Mouse (Mus musculus): ENCODE measurements around the gene Limch1. TPM values are rescaled to one million over a fixed set of nuclear protein-coding genes. Genes with fewer than 3 reads are reported as not detected.
A peak's percentile ranks its signal among the peaks of the same experiment; 100 is the strongest.

Gene Limch1
- total and polyA plus RNA-seq, 2 experiments from 2014 or later = 62.8 to 133 TPM

DNA sequence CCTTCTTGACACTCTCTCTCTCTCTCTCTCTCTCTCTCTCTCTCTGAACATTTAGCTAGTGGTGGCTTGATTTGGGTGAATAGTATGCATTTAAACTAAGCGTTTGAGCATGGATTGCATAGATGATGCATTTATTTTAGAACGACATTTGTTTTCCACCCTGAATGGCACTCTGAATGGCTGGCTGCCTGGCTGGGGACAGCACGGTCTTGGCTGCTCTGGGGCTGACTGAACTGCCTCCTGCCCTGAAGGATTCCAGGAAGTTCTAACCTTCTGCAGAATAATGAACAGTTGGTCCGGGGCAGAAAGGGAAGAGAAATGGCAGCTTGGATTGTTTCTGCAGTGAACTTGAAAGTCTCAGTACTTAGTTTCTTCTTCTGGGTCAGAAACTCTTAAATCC is 266.4 kb downstream of the Limch1 start:
- no peak overlapping the region for H3K4me3 ChIP-seq (ENCODE audit: low read depth, low read length)
- no peak overlapping the region for H3K4me2 ChIP-seq (ENCODE audit: low read depth)
- H3K27me3 ChIP-seq (ENCODE audit: insufficient read depth, low read length) = no peaks in the 10 kb centered on the region
- no peaks in the 10 kb centered on the region; the same call in 1 of the 2 replicates for H3K4me1 ChIP-seq (ENCODE audit: insufficient read depth)
- H3K9me3 ChIP-seq (ENCODE audit: low read length) = no peaks in the 10 kb centered on the region
- 0 out of 2 replicates have a peak overlapping the region, but pooled peaks have one; percentile 35 for H3K27ac ChIP-seq (ENCODE audit: low read depth, low read length)
- H3K9ac ChIP-seq = no peak overlapping the region
- 29% methylated on average over 4 of the region's 4 CpGs for WGBS
- ATAC-seq (peak; percentile 14; the same call in 1 of the 2 replicates), DNase-seq (peak; percentile 35)
- H3K36me3 ChIP-seq (ENCODE audit: insufficient read depth) = peaks cover 11% of the 10 kb centered on the region
- no peak for TF ChIP-seq CTCF (IDR thresholded peaks at IDR 0.05; ENCODE audit: low read depth)

DNA sequence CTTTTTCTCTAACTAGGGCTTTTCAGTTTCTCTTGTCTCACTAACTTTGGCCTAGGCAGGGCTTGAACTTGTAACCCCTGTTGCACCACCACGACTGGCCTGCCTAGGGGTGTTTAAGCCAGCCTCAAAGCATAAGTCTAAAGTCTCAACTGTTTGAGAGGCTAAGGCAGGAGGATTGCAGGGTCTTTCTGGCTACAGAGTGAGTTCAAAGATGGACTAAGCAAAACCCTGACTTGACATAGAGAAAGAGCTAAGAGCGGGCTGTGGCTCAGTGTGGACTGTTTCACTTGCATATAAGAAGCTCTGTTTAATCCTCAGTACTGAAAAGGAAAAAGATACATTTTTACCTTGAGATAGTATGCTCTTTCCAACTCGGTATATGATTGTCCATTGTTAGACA is 268.3 kb downstream of the Limch1 start:
- peaks cover 14% of the 10 kb centered on the region for H3K36me3 ChIP-seq (ENCODE audit: insufficient read depth)
- ATAC-seq = no peak
- no peak for DNase-seq
- 88% methylated on average over 3 of the region's 3 CpGs for WGBS
- H3K4me3 ChIP-seq (ENCODE audit: low read depth, low read length) = no peak overlapping the region
- no peak overlapping the region for H3K27ac ChIP-seq (ENCODE audit: low read depth, low read length)
- no peaks in the 10 kb centered on the region for H3K27me3 ChIP-seq (ENCODE audit: insufficient read depth, low read length)
- H3K9me3 ChIP-seq (ENCODE audit: low read length) = no peaks in the 10 kb centered on the region
- no peaks in the 10 kb centered on the region for H3K4me1 ChIP-seq (ENCODE audit: insufficient read depth)
- no peak overlapping the region for H3K4me2 ChIP-seq (ENCODE audit: low read depth)
- no peak overlapping the region for H3K9ac ChIP-seq
- TF ChIP-seq CTCF (IDR thresholded peaks at IDR 0.05; ENCODE audit: low read depth) = no peak

DNA sequence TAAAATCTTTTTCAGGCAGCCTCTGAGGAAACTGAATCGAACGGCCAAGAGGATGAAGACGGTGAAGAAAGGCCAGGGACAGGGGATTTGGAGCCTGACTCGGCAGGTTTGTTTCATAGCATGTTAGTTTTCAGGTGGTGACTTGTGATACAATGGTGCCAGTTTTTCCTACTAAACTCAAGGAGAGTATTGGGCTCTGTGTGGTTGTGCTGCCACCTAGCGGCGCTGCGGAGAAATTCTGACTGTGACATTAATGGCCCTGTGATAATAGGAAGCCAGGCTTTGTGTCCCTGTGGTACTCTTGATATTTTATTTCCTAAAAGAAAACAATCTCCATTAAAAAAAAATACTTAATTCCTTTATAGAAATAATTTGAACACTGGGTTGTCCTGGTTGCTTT is 270.8 kb downstream of the Limch1 start:
- H3K9ac ChIP-seq = no peak overlapping the region

DNA sequence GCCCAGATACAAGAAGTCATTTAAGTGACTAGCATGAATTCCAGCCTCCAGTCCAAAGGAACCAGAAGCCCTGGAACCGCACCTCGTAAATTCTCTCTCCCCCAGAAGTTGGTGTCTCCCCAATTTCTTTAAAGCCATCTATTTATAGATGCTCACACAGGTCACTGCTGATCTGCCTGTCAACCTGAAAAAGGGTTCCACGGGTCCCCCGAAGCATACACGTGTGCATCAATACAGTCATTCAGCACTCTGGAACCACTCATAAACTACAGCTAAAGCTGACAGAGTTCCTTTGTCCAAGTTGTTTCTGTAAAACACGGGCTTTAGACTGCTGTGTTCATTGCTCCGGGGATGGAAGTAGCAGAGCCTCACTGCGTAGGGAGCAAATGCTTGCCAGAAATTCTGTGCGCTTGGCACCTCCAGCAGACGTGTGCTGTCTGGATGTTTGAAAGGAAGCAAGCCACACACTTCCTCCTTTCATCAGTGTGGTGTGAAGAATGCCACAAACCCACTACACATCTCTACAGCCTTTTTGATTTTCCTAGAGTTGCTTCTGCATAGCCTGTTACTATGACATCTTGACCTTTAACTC is 278.9 kb downstream of the Limch1 start:
- Histone ChIP-seq H3K4me1 (ENCODE audit: insufficient read depth) (no peaks in the 10 kb centered on the region), H3K4me2 (ENCODE audit: low read depth) (no peak overlapping the region), H3K27ac (ENCODE audit: low read depth, low read length) (no peak overlapping the region), H3K9me3 (ENCODE audit: low read length) (no peaks in the 10 kb centered on the region), H3K9ac (no peak overlapping the region), H3K27me3 (ENCODE audit: insufficient read depth, low read length) (no peaks in the 10 kb centered on the region), H3K36me3 (ENCODE audit: insufficient read depth) (peaks cover 20% of the 10 kb centered on the region), H3K4me3 (ENCODE audit: low read depth, low read length) (no peak overlapping the region)
- 49% methylated on average over 10 of the region's 10 CpGs for WGBS
- ATAC-seq = peak; percentile 58; the same call in 1 of the 2 replicates
- peak; percentile 50 for DNase-seq
- TF ChIP-seq CTCF (IDR thresholded peaks at IDR 0.05; ENCODE audit: low read depth) = no peak

More for the DNA sequence above, 270.8 kb downstream of the Limch1 start:
- ATAC-seq = peak; percentile 88
- no peaks in the 10 kb centered on the region for H3K9me3 ChIP-seq (ENCODE audit: low read length)
- H3K27me3 ChIP-seq (ENCODE audit: insufficient read depth, low read length) = no peaks in the 10 kb centered on the region
- 9% methylated on average over 7 of the region's 7 CpGs for WGBS
- peaks cover 19% of the 10 kb centered on the region for H3K36me3 ChIP-seq (ENCODE audit: insufficient read depth)
- H3K4me1 ChIP-seq (ENCODE audit: insufficient read depth) = no peaks in the 10 kb centered on the region
- H3K4me3 ChIP-seq (ENCODE audit: low read depth, low read length) = no peak overlapping the region
- DNase-seq = peak; percentile 90
- H3K27ac ChIP-seq (ENCODE audit: low read depth, low read length) = no peak overlapping the region
- H3K4me2 ChIP-seq (ENCODE audit: low read depth) = no peak overlapping the region
- peak; percentile 95 for TF ChIP-seq CTCF (IDR thresholded peaks at IDR 0.05; ENCODE audit: low read depth)

DNA sequence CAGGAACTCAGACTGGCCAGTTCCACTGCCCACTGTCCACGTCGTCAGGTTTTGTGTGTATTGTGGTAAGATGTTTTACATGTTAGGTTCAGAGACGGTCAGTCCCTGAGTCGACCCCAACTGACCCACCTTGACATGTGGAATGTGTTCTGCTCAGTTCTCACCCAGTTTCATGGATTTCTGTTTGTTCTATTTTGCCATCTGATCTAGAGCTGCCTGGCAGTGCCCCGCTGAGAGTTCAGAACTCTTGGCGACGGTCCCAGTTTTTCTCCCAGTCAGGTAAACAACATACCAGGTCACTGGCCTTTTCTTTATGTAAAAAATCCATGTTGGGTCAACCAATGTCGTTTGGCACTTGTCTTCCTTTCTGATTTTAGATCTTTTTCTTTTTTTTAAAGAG is 279.5 kb downstream of the Limch1 start:
- Histone ChIP-seq H3K27me3 (ENCODE audit: insufficient read depth, low read length) (no peaks in the 10 kb centered on the region), H3K9me3 (ENCODE audit: low read length) (no peaks in the 10 kb centered on the region), H3K9ac (no peak overlapping the region), H3K4me3 (ENCODE audit: low read depth, low read length) (no peak overlapping the region), H3K4me2 (ENCODE audit: low read depth) (no peak overlapping the region), H3K36me3 (ENCODE audit: insufficient read depth) (peaks cover 19% of the 10 kb centered on the region), H3K4me1 (ENCODE audit: insufficient read depth) (no peaks in the 10 kb centered on the region), H3K27ac (ENCODE audit: low read depth, low read length) (no peak overlapping the region)
- no peak for ATAC-seq
- TF ChIP-seq CTCF (IDR thresholded peaks at IDR 0.05; ENCODE audit: low read depth) = no peak
- no peak for DNase-seq
- 77% methylated on average over 8 of the region's 8 CpGs for WGBS

DNA sequence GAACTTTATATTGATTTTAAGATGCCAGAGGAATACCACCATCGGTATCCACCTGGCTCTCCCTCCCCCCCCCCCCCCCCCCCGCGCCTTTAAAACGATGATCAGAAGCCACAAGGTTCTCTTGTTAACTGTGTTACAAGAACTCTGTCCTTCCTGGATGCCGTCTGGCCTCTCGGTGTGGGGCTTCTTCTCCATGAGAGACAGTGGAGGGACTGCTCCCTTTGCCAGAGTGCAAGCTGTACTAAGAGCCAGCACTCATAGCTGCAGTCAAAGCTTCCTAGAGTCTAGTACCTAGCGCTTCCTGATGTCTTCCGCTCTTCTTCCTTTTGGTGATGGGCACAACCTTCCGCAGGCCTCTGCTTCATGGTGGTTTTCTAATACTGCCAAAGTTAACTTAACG is 280.0 kb downstream of the Limch1 start:
- H3K4me3 ChIP-seq (ENCODE audit: low read depth, low read length) = no peak overlapping the region
- ATAC-seq = no peak
- WGBS = 86% methylated on average over 8 of the region's 10 CpGs

DNA sequence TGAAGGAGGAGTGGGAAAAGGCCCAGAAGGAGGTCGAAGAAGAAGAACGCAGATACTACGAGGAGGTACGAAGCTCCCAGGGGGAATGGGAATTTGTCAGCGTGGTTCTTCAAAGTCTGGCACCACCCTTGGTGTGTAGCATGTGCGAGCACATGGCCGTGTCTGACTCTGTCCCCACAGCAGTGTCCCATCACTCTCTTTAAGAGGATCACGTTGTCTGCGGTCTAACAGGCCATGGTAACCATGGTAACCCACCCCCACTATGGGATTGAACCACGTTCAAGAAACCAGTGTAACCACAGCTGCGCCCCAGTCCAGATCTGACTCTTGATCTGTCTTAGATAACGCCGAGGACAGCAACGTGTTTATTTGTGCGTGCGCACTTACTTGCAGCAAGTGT is 283.2 kb downstream of the Limch1 start:
- Histone ChIP-seq H3K9ac (no peak overlapping the region), H3K4me2 (ENCODE audit: low read depth) (no peak overlapping the region), H3K4me1 (ENCODE audit: insufficient read depth) (no peaks in the 10 kb centered on the region), H3K9me3 (ENCODE audit: low read length) (no peaks in the 10 kb centered on the region), H3K36me3 (ENCODE audit: insufficient read depth) (peaks cover 34% of the 10 kb centered on the region), H3K27me3 (ENCODE audit: insufficient read depth, low read length) (no peaks in the 10 kb centered on the region), H3K4me3 (ENCODE audit: low read depth, low read length) (no peak overlapping the region), H3K27ac (ENCODE audit: low read depth, low read length) (no peak overlapping the region)
- ATAC-seq = 0 out of 2 replicates have a peak, but pooled peaks have one; percentile 34
- no peak for TF ChIP-seq CTCF (IDR thresholded peaks at IDR 0.05; ENCODE audit: low read depth)
- no peak for DNase-seq
- WGBS = 69% methylated on average over 16 of the region's 16 CpGs

More for the DNA sequence above, 280.0 kb downstream of the Limch1 start:
- H3K9ac ChIP-seq = no peak overlapping the region
- peaks cover 22% of the 10 kb centered on the region for H3K36me3 ChIP-seq (ENCODE audit: insufficient read depth)
- no peak for TF ChIP-seq CTCF (IDR thresholded peaks at IDR 0.05; ENCODE audit: low read depth)
- H3K27me3 ChIP-seq (ENCODE audit: insufficient read depth, low read length) = no peaks in the 10 kb centered on the region
- H3K4me1 ChIP-seq (ENCODE audit: insufficient read depth) = no peaks in the 10 kb centered on the region
- H3K9me3 ChIP-seq (ENCODE audit: low read length) = no peaks in the 10 kb centered on the region
- no peak overlapping the region for H3K4me2 ChIP-seq (ENCODE audit: low read depth)
- DNase-seq = no peak
- no peak overlapping the region for H3K27ac ChIP-seq (ENCODE audit: low read depth, low read length)
